Mouse (Mus musculus): Measurements from ENCODE around the gene Clpsl2.

The Clpsl2 gene

DNA sequence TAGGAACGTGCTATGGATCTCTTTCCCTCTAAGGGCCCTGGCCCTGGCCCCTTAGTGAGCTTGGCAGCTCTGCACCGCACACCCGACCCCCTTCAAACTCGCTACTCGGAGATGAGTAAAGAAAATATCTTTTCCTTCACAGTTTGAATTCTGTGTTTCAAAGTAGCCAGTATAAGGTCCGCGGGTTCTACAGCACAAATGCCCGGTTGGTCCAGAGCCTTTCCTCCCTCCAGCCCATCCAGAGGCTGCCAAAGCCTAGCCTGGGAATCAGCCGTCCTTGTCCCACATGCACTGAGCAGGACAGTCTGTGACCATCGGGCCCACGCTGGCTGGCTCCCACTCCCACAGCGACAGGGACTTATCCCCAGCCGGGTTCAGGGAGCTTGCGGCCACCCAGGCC is at the start of gene Clpsl2:
TSS of gene Clpsl2 (plus strand) at position 301 of the 400 bp plus-strand sequence.
- DNase-seq (ENCODE audit: low read depth in 2 of 2, low spot score in 2 of 2), result no peak

GRCm38 (mm10) chr17:28500465-28500864 is 48.7 kb upstream of the Clpsl2 start:
- DNase-seq (ENCODE audit: low read depth in 2 of 2, low spot score in 2 of 2), result no peak

DNA sequence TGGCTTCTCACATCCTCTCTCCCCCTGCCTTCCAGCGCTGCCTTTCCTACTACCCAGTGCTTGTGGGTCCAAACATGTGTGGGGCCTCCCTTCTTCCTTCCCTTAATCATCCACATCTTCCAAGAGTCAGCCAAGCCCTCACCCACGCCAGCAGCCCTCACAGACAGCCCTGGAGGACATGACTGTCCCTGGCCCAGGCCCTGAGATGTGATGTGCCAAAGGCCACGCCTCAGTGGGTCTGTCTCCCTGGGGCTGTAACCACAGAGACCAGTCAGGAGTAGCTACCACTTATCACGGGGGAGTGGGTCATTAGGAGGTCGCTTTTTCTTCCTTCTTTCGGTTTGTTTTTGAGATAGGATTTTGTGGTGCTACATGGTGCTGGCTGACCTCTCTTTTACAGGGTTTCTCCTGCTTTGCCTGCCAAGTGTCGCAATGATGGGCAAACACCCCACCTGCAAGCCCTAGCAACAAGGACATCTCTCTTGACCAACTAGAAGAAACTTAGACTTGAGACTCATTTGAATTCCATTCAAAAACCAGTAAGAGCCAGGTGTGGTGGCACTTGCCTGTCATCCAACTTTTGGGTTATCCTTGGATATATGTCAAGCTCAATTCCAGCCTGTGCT is 46.9 kb upstream of the Clpsl2 start:
- DNase-seq (ENCODE audit: low read depth in 2 of 2, low spot score in 2 of 2), result no peak

DNA sequence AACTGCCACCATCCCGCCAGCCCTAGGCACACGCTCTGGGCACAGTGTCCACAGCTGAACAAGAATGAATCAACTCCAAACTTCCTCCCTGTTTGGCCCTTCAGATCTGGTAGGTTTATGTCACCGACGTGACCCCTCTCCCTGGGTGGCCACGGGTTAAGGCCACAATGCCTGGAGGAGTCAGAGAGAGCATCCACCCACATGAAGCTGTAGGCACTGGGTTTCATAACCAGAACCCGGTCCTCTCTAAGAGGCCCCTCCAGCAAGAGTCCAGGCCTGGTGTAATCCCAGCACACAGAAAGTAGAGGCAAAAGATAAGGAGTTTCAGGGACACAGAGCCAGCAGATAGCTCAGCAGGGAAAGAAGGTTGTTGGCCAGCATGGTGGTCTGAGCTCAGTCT is 45.0 kb upstream of the Clpsl2 start:
- no peak for DNase-seq (ENCODE audit: low read depth in 2 of 2, low spot score in 2 of 2)

GRCm38 (mm10) chr17:28505591-28505990 is 43.6 kb upstream of the Clpsl2 start:
- no peak for DNase-seq (ENCODE audit: low read depth in 2 of 2, low spot score in 2 of 2)

- DNase-seq (ENCODE audit: low read depth in 2 of 2, low spot score in 2 of 2), result no peak
Measured at GRCm38 (mm10) chr17:28506895-28507294, 42.3 kb upstream of the Clpsl2 start.

DNA sequence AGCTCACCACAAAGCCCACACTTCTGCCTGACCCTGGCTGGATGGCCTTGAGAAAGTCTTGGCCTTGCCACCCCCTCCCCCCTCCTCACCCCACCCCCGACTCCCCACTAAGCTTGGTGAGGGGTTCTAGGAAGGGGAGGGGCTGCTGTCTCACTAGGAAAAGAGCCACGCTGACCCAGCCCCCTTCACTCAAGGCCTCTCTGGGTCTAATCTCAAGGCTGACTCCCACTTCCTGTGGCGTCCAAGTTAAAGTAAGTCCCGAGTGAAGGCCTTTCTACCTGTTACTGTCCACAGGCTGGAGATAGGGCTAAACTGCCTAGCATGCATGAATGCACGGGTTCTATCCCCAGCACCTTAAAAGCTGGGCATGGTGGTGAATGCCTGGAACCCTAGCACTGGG is 41.7 kb upstream of the Clpsl2 start:
- DNase-seq (ENCODE audit: low read depth in 2 of 2, low spot score in 2 of 2), result no peak

- DNase-seq (ENCODE audit: low read depth in 2 of 2, low spot score in 2 of 2), result no peak
Measured at GRCm38 (mm10) chr17:28510445-28511342, 38.5 kb upstream of the Clpsl2 start.

DNA sequence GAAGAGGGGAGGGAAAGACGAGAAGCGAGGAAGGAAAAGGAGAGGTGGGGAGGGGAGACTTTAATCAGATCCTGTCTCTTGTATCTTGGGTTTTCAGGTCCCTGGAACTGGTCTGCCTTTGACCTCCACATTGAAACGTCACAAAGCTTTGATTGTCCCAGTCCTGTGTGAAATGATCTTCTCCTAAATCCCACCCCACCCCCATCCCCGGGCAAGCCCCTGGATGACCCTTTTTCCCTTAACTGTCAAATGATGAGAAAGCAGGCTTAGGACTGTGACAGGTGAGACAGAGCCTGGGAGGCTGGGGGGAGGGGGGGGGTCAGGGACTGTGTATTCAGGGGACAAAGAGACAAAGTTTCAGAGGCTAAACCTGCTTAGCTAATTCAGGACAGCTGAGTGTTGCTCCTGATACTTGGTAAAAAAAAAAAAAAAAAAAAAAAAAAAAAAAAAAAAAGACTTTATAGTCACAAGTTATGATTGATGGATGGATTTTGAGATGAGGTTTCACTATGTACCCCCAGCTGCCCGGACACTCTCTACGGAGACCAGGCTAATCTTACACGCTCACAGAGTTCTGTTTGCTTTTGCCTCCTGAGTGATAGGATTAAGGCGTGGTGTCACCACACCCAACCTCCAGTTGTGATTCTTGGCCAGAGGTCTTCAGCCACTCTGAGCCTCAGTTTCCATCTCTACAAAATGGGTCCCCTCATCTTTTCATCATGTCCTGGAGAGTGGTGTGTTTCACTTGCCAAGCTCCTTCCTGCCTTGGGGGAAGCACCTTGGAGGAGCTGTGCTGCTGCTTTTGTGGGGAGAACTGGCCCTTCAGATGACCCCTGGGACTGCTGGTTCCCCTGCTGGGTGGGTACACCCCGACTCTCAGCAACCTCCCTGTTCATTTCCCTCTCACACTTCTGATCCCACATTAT is 37.3 kb upstream of the Clpsl2 start:
- no peak for DNase-seq (ENCODE audit: low read depth in 2 of 2, low spot score in 2 of 2)

GRCm38 (mm10) chr17:28512696-28513095 is 36.5 kb upstream of the Clpsl2 start:
- no peak for DNase-seq (ENCODE audit: low read depth in 2 of 2, low spot score in 2 of 2)

GRCm38 (mm10) chr17:28513337-28513736 is 35.9 kb upstream of the Clpsl2 start:
- DNase-seq (ENCODE audit: low read depth in 2 of 2, low spot score in 2 of 2), result no peak

GRCm38 (mm10) chr17:28513844-28514243 is 35.4 kb upstream of the Clpsl2 start:
- no peak for DNase-seq (ENCODE audit: low read depth in 2 of 2, low spot score in 2 of 2)

DNA sequence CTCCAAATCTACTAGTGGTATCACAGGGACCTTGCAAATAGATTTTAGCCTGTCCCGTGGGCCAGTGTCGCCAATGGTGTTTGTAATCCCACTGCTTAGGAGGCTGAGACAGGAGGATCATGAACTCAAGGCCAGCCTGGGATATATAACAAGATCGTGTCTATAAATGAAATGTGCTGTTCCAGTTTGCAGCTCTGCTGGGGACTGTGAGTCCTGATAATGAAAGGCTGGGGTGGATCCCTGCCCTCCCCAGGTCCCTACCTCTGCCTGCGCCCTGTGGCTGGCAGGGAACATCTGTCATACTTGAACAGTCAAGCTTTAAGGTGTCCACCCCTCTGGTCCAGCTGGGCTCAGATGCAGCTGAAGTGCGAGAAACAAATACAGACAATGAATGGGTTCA is 34.7 kb upstream of the Clpsl2 start:
- no peak for DNase-seq (ENCODE audit: low read depth in 2 of 2, low spot score in 2 of 2)

- DNase-seq (ENCODE audit: low read depth in 2 of 2, low spot score in 2 of 2), result no peak
Measured at GRCm38 (mm10) chr17:28515431-28516341, 33.5 kb upstream of the Clpsl2 start.

DNA sequence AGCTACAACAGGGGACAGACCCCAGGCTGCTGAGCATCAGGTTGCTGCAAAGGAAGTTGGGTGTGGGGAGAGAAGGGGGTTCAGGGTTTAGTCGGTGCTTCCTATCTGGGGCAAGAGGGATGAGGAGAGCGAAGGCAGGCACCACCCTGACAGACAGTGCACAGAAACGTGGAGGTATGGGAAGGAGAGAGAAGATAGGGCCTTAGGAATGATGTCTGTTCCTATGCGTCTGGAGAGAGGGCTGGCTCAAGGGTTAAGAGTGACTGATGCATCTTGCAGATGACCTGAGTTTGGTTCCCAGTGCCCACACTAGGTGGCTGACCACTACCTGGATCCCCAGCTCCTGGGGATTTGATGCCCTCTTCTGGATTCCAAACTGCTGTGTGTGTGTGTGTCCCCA is 32.3 kb upstream of the Clpsl2 start:
- DNase-seq (ENCODE audit: low read depth in 2 of 2, low spot score in 2 of 2), result no peak

- DNase-seq (ENCODE audit: low read depth in 2 of 2, low spot score in 2 of 2), result no peak
Measured at GRCm38 (mm10) chr17:28517441-28517955, 31.7 kb upstream of the Clpsl2 start, which contains the start of gene Fkbp5. Gene Fkbp5 (minus strand): TSS chr17:28517527.

- peak; percentile 49 for DNase-seq (ENCODE audit: low read depth in 2 of 2, low spot score in 2 of 2)
Measured at GRCm38 (mm10) chr17:28517956-28518614, 31.1 kb upstream of the Clpsl2 start.

DNA sequence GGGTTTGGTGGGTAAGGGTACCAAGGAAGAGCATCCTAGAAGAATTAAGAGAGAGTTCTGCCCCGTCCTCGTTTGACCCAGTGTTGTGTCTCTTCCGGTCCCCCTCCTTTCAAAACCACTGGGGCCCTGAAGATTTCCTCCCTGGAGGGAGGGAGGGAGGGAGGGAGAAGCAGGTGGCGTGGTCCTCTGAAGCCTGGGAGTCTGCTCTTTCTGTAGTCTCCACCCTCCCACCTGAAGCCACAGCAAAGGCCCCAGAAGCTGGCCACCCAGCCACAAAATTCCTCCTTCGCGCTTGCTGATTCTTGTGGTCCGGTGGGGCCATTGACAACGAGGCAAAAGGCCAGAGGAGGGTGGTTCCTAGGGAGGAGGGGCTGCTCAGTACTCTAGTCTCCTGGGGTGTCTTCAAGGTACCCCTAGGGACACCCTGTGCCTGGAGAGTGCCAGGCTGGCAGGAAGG is 30.6 kb upstream of the Clpsl2 start:
- no peak for DNase-seq (ENCODE audit: low read depth in 2 of 2, low spot score in 2 of 2)

GRCm38 (mm10) chr17:28519827-28520226 is 29.4 kb upstream of the Clpsl2 start:
- DNase-seq (ENCODE audit: low read depth in 2 of 2, low spot score in 2 of 2), result peak in 1 of 2 experiments; percentile 19

Measured in CD8-positive naive resting alpha-beta T cell, adult 2 months (primary cell).